Mouse (Mus musculus): Measurements from ENCODE around the gene Mrpl48. TPM values are rescaled to one million over a fixed set of nuclear protein-coding genes. Genes with fewer than 3 reads are reported as not detected.

The Mrpl48 gene
- polyA plus RNA-seq, 1 experiment from 2014 or later: 52.2 TPM

DNA sequence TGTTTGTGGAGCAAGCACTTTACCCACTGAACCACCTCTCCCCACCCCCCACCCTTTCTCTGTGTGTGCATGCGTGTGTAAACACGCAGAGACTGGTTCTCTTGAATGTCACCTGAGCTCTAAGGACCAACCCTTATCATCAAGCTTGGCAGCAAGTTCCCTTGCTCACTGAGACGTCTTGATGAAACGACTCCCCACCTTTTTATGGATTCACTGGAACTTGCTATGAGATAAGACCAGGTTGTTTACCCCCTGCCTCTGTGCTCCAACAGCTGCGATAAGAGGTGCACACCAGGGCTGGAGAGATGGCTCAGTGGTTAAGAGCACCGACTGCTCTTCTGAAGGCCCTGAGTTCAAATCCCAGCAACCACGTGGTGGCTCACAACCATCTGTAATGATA is 87.9 kb downstream of the Mrpl48 start:
- Histone ChIP-seq H3K36me3 (ENCODE audit: control insufficient read depth, insufficient read depth, low read length) (no peaks in the 10 kb centered on the region), H3K4me3 (ENCODE audit: low read depth, low read length) (no peak overlapping the region), H3K9ac (ENCODE audit: low read length) (no peak overlapping the region), H3K4me1 (replicated peaks; ENCODE audit: control insufficient read depth, insufficient read depth, low read length) (no peaks in the 10 kb centered on the region), H3K27ac (ENCODE audit: low read depth, low read length) (no peak overlapping the region), H3K9me3 (ENCODE audit: control insufficient read depth, low read length) (no peaks in the 10 kb centered on the region), H3K4me2 (ENCODE audit: low read depth, low read length, severe bottlenecking) (no peak overlapping the region), H3K27me3 (ENCODE audit: control insufficient read depth, insufficient read depth, low read length) (no peaks in the 10 kb centered on the region)
- DNase-seq (ENCODE audit: low spot score) (no peak), ATAC-seq (replicated peaks; ENCODE audit: low FRiP score) (no peak)
- WGBS: 64% methylated on average over 7 of the region's 7 CpGs

- DNase-seq (ENCODE audit: low spot score) (no peak), ATAC-seq (replicated peaks; ENCODE audit: low FRiP score) (no peak)
- H3K27me3 ChIP-seq (ENCODE audit: control insufficient read depth, insufficient read depth, low read length): 0 out of 2 replicates have a peak, but pooled peaks cover 2% of the 10 kb centered on the region
- no peak within 1 kb of the TSS for H3K9ac ChIP-seq (ENCODE audit: low read length)
- H3K4me2 ChIP-seq (ENCODE audit: low read depth, low read length, severe bottlenecking): 0 out of 2 replicates have a peak within 1 kb of the TSS, but pooled peaks have one; percentile 8
- WGBS: 51% methylated on average over 11 of the region's 11 CpGs
- H3K4me1 ChIP-seq (replicated peaks; ENCODE audit: control insufficient read depth, insufficient read depth, low read length): no peaks in the 10 kb centered on the region
- H3K27ac ChIP-seq (ENCODE audit: low read depth, low read length): no peak within 1 kb of the TSS
- no peaks in the 10 kb centered on the region for H3K36me3 ChIP-seq (ENCODE audit: control insufficient read depth, insufficient read depth, low read length)
- H3K4me3 ChIP-seq (ENCODE audit: low read depth, low read length): no peak within 1 kb of the TSS
- no peaks in the 10 kb centered on the region for H3K9me3 ChIP-seq (ENCODE audit: control insufficient read depth, low read length)
Observed at GRCm38 (mm10) chr7:100514573-100514972, 93.5 kb downstream of the Mrpl48 start, which contains the start of gene Dnajb13. Gene Dnajb13, minus strand, starts transcription at chr7:100514960.

GRCm38 (mm10) chr7:100511602-100512001 is 96.5 kb downstream of the Mrpl48 start:
- Histone ChIP-seq H3K9ac (ENCODE audit: low read length) (no peak overlapping the region), H3K4me1 (replicated peaks; ENCODE audit: control insufficient read depth, insufficient read depth, low read length) (no peaks in the 10 kb centered on the region), H3K27ac (ENCODE audit: low read depth, low read length) (no peak overlapping the region), H3K9me3 (ENCODE audit: control insufficient read depth, low read length) (no peaks in the 10 kb centered on the region), H3K36me3 (ENCODE audit: control insufficient read depth, insufficient read depth, low read length) (no peaks in the 10 kb centered on the region), H3K4me2 (ENCODE audit: low read depth, low read length, severe bottlenecking) (no peak overlapping the region), H3K4me3 (ENCODE audit: low read depth, low read length) (no peak overlapping the region), H3K27me3 (ENCODE audit: control insufficient read depth, insufficient read depth, low read length) (0 out of 2 replicates have a peak, but pooled peaks cover 2% of the 10 kb centered on the region)
- ATAC-seq (replicated peaks; ENCODE audit: low FRiP score): no peak
- DNase-seq (ENCODE audit: low spot score): no peak
- 90% methylated on average over 8 of the region's 8 CpGs for WGBS

DNA sequence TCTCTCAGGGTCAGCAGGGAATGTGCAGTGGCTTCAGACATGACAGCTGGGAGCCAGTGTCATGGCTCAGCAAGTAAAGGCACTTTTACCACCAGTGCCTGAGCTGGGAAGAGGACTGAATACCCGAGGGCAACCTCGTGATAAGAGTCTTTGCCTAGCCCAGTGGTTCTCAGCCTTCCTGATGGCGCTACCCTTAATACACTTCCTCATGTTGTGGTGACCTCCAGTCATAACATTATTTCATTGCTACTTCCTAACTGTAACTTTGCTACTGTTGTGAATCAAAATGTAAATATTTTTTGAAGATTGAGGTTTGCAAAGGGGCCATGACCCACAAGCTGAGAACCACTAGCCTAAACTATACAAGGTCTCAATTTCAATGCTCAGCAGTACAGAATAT is 99.4 kb downstream of the Mrpl48 start:
- H3K9me3 ChIP-seq (ENCODE audit: control insufficient read depth, low read length): no peaks in the 10 kb centered on the region
- no peak for DNase-seq (ENCODE audit: low spot score)
- H3K9ac ChIP-seq (ENCODE audit: low read length): no peak overlapping the region
- H3K4me2 ChIP-seq (ENCODE audit: low read depth, low read length, severe bottlenecking): no peak overlapping the region
- no peak overlapping the region for H3K4me3 ChIP-seq (ENCODE audit: low read depth, low read length)
- 77% methylated on average over 3 of the region's 3 CpGs for WGBS
- H3K36me3 ChIP-seq (ENCODE audit: control insufficient read depth, insufficient read depth, low read length): no peaks in the 10 kb centered on the region
- H3K27me3 ChIP-seq (ENCODE audit: control insufficient read depth, insufficient read depth, low read length): 0 out of 2 replicates have a peak, but pooled peaks cover 2% of the 10 kb centered on the region
- H3K4me1 ChIP-seq (replicated peaks; ENCODE audit: control insufficient read depth, insufficient read depth, low read length): no peaks in the 10 kb centered on the region
- no peak for ATAC-seq (replicated peaks; ENCODE audit: low FRiP score)
- H3K27ac ChIP-seq (ENCODE audit: low read depth, low read length): no peak overlapping the region

GRCm38 (mm10) chr7:100506494-100506893 is 101.6 kb downstream of the Mrpl48 start:
- 0 out of 2 replicates have a peak, but pooled peaks cover 2% of the 10 kb centered on the region for H3K27me3 ChIP-seq (ENCODE audit: control insufficient read depth, insufficient read depth, low read length)
- ATAC-seq (replicated peaks; ENCODE audit: low FRiP score) (no peak), DNase-seq (ENCODE audit: low spot score) (no peak)
- H3K36me3 ChIP-seq (ENCODE audit: control insufficient read depth, insufficient read depth, low read length): no peaks in the 10 kb centered on the region
- no peak overlapping the region for H3K4me3 ChIP-seq (ENCODE audit: low read depth, low read length)
- H3K4me2 ChIP-seq (ENCODE audit: low read depth, low read length, severe bottlenecking): no peak overlapping the region
- WGBS: 79% methylated on average over 4 of the region's 4 CpGs
- no peak overlapping the region for H3K27ac ChIP-seq (ENCODE audit: low read depth, low read length)
- no peak overlapping the region for H3K9ac ChIP-seq (ENCODE audit: low read length)
- H3K9me3 ChIP-seq (ENCODE audit: control insufficient read depth, low read length): no peaks in the 10 kb centered on the region
- no peaks in the 10 kb centered on the region for H3K4me1 ChIP-seq (replicated peaks; ENCODE audit: control insufficient read depth, insufficient read depth, low read length)

DNA sequence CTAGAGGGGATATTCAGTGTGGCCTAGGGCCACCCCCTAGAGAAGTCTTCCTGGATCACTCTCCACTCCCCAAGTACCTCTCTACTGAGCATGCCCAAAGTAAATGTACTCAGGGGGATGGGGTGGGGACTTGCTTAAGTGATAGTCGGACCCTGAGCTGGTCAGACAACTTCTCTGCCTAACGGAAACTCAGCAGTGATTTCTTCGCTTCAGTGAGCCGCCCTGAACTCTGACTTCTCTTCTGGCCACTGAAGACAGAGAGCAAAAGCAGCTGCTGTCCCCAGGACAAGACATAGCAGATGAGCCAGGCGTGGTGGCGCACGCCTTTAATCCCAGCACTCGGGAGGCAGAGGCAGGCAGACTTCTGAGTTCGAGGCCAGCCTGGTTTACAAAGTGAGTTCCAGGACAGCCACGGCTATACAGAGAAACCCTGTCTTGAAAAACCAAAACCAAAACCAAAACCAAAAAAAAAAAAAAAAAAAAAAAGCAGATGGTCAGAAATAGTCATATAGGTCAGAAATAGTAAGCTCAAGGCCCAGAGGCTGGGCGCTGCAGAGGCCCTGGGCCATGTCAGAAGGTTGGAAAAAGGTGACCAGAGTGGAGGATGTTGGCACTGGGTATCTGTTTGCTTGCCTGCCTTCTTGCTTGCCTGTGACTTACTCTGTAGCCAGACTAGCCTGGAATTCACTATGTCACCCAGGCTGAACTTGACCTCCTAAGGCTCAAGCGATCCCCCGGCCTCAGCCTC is 103.2 kb downstream of the Mrpl48 start:
- H3K27me3 ChIP-seq (ENCODE audit: control insufficient read depth, insufficient read depth, low read length): no peaks in the 10 kb centered on the region

DNA sequence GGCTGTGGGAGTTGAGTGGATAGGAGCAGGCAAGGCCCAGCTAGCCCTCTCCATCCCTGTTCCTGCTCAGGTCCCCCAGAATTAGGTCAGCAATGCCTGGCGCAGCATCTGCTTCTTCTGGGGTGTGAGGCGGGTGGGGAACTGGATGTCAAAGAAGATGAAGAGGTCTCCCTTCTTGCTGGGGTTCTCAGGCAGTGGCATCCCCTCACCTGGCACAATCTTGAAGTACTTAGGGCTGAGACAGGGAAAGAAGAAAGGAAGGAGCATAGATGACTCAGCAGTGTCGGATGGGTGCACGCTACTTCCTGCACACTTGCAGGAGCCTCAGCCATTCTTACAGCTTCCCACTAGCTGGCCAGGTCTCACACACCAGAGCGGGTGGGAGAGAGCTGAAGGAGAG is 105.0 kb downstream of the Mrpl48 start:
- no peak overlapping the region for H3K9ac ChIP-seq (ENCODE audit: low read length)
- H3K27me3 ChIP-seq (ENCODE audit: control insufficient read depth, insufficient read depth, low read length): no peaks in the 10 kb centered on the region
- no peak overlapping the region for H3K4me2 ChIP-seq (ENCODE audit: low read depth, low read length, severe bottlenecking)
- no peaks in the 10 kb centered on the region for H3K9me3 ChIP-seq (ENCODE audit: control insufficient read depth, low read length)
- no peak for DNase-seq (ENCODE audit: low spot score)
- no peaks in the 10 kb centered on the region for H3K4me1 ChIP-seq (replicated peaks; ENCODE audit: control insufficient read depth, insufficient read depth, low read length)
- no peak overlapping the region for H3K27ac ChIP-seq (ENCODE audit: low read depth, low read length)
- no peak for ATAC-seq (replicated peaks; ENCODE audit: low FRiP score)
- H3K4me3 ChIP-seq (ENCODE audit: low read depth, low read length): no peak overlapping the region
- 94% methylated on average over 5 of the region's 5 CpGs for WGBS
- H3K36me3 ChIP-seq (ENCODE audit: control insufficient read depth, insufficient read depth, low read length): no peaks in the 10 kb centered on the region; the same call in 1 of the 2 replicates

More for the DNA sequence above, 103.2 kb downstream of the Mrpl48 start:
- Histone ChIP-seq H3K4me3 (ENCODE audit: low read depth, low read length) (no peak overlapping the region), H3K36me3 (ENCODE audit: control insufficient read depth, insufficient read depth, low read length) (no peaks in the 10 kb centered on the region), H3K9me3 (ENCODE audit: control insufficient read depth, low read length) (no peaks in the 10 kb centered on the region), H3K27ac (ENCODE audit: low read depth, low read length) (no peak overlapping the region), H3K9ac (ENCODE audit: low read length) (no peak overlapping the region), H3K4me1 (replicated peaks; ENCODE audit: control insufficient read depth, insufficient read depth, low read length) (no peaks in the 10 kb centered on the region), H3K4me2 (ENCODE audit: low read depth, low read length, severe bottlenecking) (no peak overlapping the region)
- DNase-seq (ENCODE audit: low spot score) (no peak), ATAC-seq (replicated peaks; ENCODE audit: low FRiP score) (no peak)
- 85% methylated on average over 13 of the region's 13 CpGs for WGBS

GRCm38 (mm10) chr7:100502374-100502922 is 105.7 kb downstream of the Mrpl48 start:
- H3K27me3 ChIP-seq (ENCODE audit: control insufficient read depth, insufficient read depth, low read length): no peaks in the 10 kb centered on the region
- H3K27ac ChIP-seq (ENCODE audit: low read depth, low read length): no peak overlapping the region
- DNase-seq (ENCODE audit: low spot score): no peak
- WGBS: 84% methylated on average over 7 of the region's 7 CpGs
- H3K4me3 ChIP-seq (ENCODE audit: low read depth, low read length): no peak overlapping the region
- ATAC-seq (replicated peaks; ENCODE audit: low FRiP score): no peak
- no peaks in the 10 kb centered on the region; the same call in 1 of the 2 replicates for H3K36me3 ChIP-seq (ENCODE audit: control insufficient read depth, insufficient read depth, low read length)
- no peaks in the 10 kb centered on the region for H3K9me3 ChIP-seq (ENCODE audit: control insufficient read depth, low read length)
- no peak overlapping the region for H3K9ac ChIP-seq (ENCODE audit: low read length)
- no peak overlapping the region for H3K4me2 ChIP-seq (ENCODE audit: low read depth, low read length, severe bottlenecking)
- H3K4me1 ChIP-seq (replicated peaks; ENCODE audit: control insufficient read depth, insufficient read depth, low read length): no peaks in the 10 kb centered on the region
